Mouse (Mus musculus) forebrain, postnatal 0 days (tissue): ENCODE results near the gene Tbc1d10c. TPM values are rescaled to one million over a fixed set of nuclear protein-coding genes. Genes with fewer than 3 reads are reported as not detected.

Experiments used
- ATAC-seq: fragments of 200-750 bp; cut with Nextera tagmentation; 2 replicates; pipeline ENCODE4 v1.8.0; 2017; ENCODE audit warnings: mild to moderate bottlenecking, moderate library complexity
- DNase-seq: peaks from one replicate; pipeline ENCODE4 v3.0.0-alpha.2; 2015
- H3K27ac ChIP-seq: fragments of 300-500 bp; sonication (generic); 2 replicates; pipeline ENCODE4 v1.5.1; 2014; ENCODE audit warnings: low read depth, mild to moderate bottlenecking, antibody characterized with exemption, low read length, moderate library complexity, mixed read lengths
- H3K27me3 ChIP-seq: fragments of 300-500 bp; sonication (generic); 2 replicates; pipeline ENCODE4 v1.6.1; 2014; ENCODE audit warnings: mild to moderate bottlenecking, low read length, mixed read lengths; ENCODE audit not compliant: insufficient read depth
- H3K36me3 ChIP-seq: fragments of 300-500 bp; sonication (generic); 2 replicates; pipeline ENCODE4 v1.6.1; 2014; ENCODE audit warnings: mild to moderate bottlenecking, moderate library complexity; ENCODE audit not compliant: insufficient read depth
- H3K4me1 ChIP-seq: fragments of 300-500 bp; sonication (generic); 2 replicates; pipeline ENCODE4 v1.6.1; 2014; ENCODE audit warnings: antibody characterized with exemption; ENCODE audit not compliant: insufficient read depth
- H3K4me2 ChIP-seq: fragments of 300-500 bp; sonication (generic); 2 replicates; pipeline ENCODE4 v1.6.1; 2014; ENCODE audit warnings: low read depth, mild to moderate bottlenecking, moderate library complexity
- H3K4me3 ChIP-seq: fragments of 300-500 bp; sonication (generic); 2 replicates; pipeline ENCODE4 v1.5.1; 2014; ENCODE audit warnings: low read depth, low read length, mixed read lengths
- H3K9ac ChIP-seq: fragments of 300-500 bp; sonication (generic); 2 replicates; pipeline ENCODE4 v1.6.1; 2014; ENCODE audit warnings: mild to moderate bottlenecking
- H3K9me3 ChIP-seq: fragments of 300-500 bp; sonication (generic); 2 replicates; pipeline ENCODE4 v1.6.1; 2016; ENCODE audit warnings: low read length
- CTCF ChIP-seq: sonication (generic); IDR thresholded peaks from 2 replicates; pipeline ENCODE4 v1.5.1; 2016; ENCODE audit warnings: antibody characterized with exemption, control low read depth, low read depth
- WGBS: fragments of 180-500 bp; shearing (Covaris S2); extraction: QIAGEN DNeasy Blood & Tissue Kit; methylation state at CpG from one replicate; pipeline ENCODE4 v1.1.7; 2014; 5-methylcytosine and 5-hydroxymethylcytosine counted together
- polyA plus RNA-seq: library from polyadenylated mRNA; unstranded; fragments of >200 nt; fragmentation: Nextera tagmentation; extraction: Ambion mirVana; gene quantifications from 2 replicates; pipeline ENCODE4 v1.2.1, GENCODE M21; 2015
- total RNA-seq: library from RNA; depleted of rRNA; stranded (reverse); fragments of >200 nt; gene quantifications from 2 replicates; pipeline ENCODE4 v1.2.3, GENCODE M21; 2014

Gene Tbc1d10c
- total and polyA plus RNA-seq, 2 experiments from 2014 or later, result 1.5 to 2.9 TPM

- no peaks in the 10 kb centered on the region; the same call in 1 of the 2 replicates for H3K4me1 ChIP-seq
- H3K4me3 ChIP-seq, result no peak overlapping the region
- ATAC-seq (no peak), DNase-seq (no peak)
- H3K4me2 ChIP-seq, result no peak overlapping the region
- no peak for TF ChIP-seq CTCF
- no peak overlapping the region for H3K9ac ChIP-seq
- H3K9me3 ChIP-seq, result no peaks in the 10 kb centered on the region
- WGBS, result 41% methylated on average over 13 of the region's 14 CpGs
- H3K36me3 ChIP-seq, result no peaks in the 10 kb centered on the region
- H3K27ac ChIP-seq, result no peak overlapping the region
- H3K27me3 ChIP-seq, result peaks cover 8% of the 10 kb centered on the region
These were observed 30.1 kb upstream of the Tbc1d10c start for GRCm38 (mm10) chr19:4220957-4221743.

GRCm38 (mm10) chr19:4220416-4220815 is 29.3 kb upstream of the Tbc1d10c start:
- WGBS, result 26% methylated on average over 4 of the region's 4 CpGs
- H3K4me1 ChIP-seq, result no peaks in the 10 kb centered on the region; the same call in 1 of the 2 replicates
- no peaks in the 10 kb centered on the region for H3K36me3 ChIP-seq
- H3K4me2 ChIP-seq, result no peak overlapping the region
- TF ChIP-seq CTCF, result no peak
- no peaks in the 10 kb centered on the region for H3K9me3 ChIP-seq
- H3K27ac ChIP-seq, result no peak overlapping the region
- H3K27me3 ChIP-seq, result peaks cover 15% of the 10 kb centered on the region
- H3K4me3 ChIP-seq, result no peak overlapping the region
- ATAC-seq (no peak), DNase-seq (no peak)
- H3K9ac ChIP-seq, result no peak overlapping the region

GRCm38 (mm10) chr19:4219943-4220342 is 28.9 kb upstream of the Tbc1d10c start:
- no peaks in the 10 kb centered on the region for H3K9me3 ChIP-seq
- H3K27me3 ChIP-seq, result peaks cover 20% of the 10 kb centered on the region
- no peaks in the 10 kb centered on the region; the same call in 1 of the 2 replicates for H3K4me1 ChIP-seq
- H3K4me3 ChIP-seq, result no peak overlapping the region
- no peak for DNase-seq
- no peak overlapping the region for H3K9ac ChIP-seq
- H3K27ac ChIP-seq, result no peak overlapping the region
- H3K4me2 ChIP-seq, result no peak overlapping the region
- H3K36me3 ChIP-seq, result no peaks in the 10 kb centered on the region
- TF ChIP-seq CTCF, result no peak
- 67% methylated on average over 6 of the region's 6 CpGs for WGBS
- no peak for ATAC-seq

- no peak overlapping the region for H3K27ac ChIP-seq
- TF ChIP-seq CTCF, result no peak
- no peaks in the 10 kb centered on the region for H3K36me3 ChIP-seq
- 82% methylated on average over 1 of the region's 1 CpGs for WGBS
- ATAC-seq, result no peak
- no peaks in the 10 kb centered on the region for H3K9me3 ChIP-seq
- H3K9ac ChIP-seq, result no peak overlapping the region
- H3K4me1 ChIP-seq, result no peaks in the 10 kb centered on the region; the same call in 1 of the 2 replicates
- peaks cover 22% of the 10 kb centered on the region for H3K27me3 ChIP-seq
- no peak for DNase-seq
- H3K4me3 ChIP-seq, result no peak overlapping the region
- H3K4me2 ChIP-seq, result no peak overlapping the region
These were observed 27.7 kb upstream of the Tbc1d10c start for GRCm38 (mm10) chr19:4218784-4219183.

- H3K4me2 ChIP-seq, result no peak overlapping the region
- WGBS, result 92% methylated on average over 11 of the region's 11 CpGs
- H3K4me1 ChIP-seq, result no peaks in the 10 kb centered on the region; the same call in 1 of the 2 replicates
- no peak for DNase-seq
- peaks cover 25% of the 10 kb centered on the region for H3K27me3 ChIP-seq
- H3K9ac ChIP-seq, result no peak overlapping the region
- no peak overlapping the region for H3K4me3 ChIP-seq
- H3K9me3 ChIP-seq, result no peaks in the 10 kb centered on the region
- ATAC-seq, result no peak
- no peak for TF ChIP-seq CTCF
- H3K27ac ChIP-seq, result no peak overlapping the region
- no peaks in the 10 kb centered on the region for H3K36me3 ChIP-seq
These were observed 27.2 kb upstream of the Tbc1d10c start for GRCm38 (mm10) chr19:4218293-4218692.

GRCm38 (mm10) chr19:4217855-4218254 is 26.8 kb upstream of the Tbc1d10c start:
- Histone ChIP-seq H3K4me1 (no peaks in the 10 kb centered on the region; the same call in 1 of the 2 replicates), H3K27me3 (peaks cover 25% of the 10 kb centered on the region), H3K9ac (no peak overlapping the region), H3K36me3 (no peaks in the 10 kb centered on the region), H3K4me3 (no peak overlapping the region), H3K9me3 (no peaks in the 10 kb centered on the region), H3K4me2 (no peak overlapping the region), H3K27ac (no peak overlapping the region)
- ATAC-seq (no peak), DNase-seq (no peak)
- WGBS, result 38% methylated on average over 3 of the region's 3 CpGs
- no peak for TF ChIP-seq CTCF

- Histone ChIP-seq H3K9me3 (no peaks in the 10 kb centered on the region), H3K9ac (no peak overlapping the region), H3K4me2 (no peak overlapping the region), H3K4me1 (no peaks in the 10 kb centered on the region; the same call in 1 of the 2 replicates), H3K36me3 (no peaks in the 10 kb centered on the region), H3K27me3 (peaks cover 25% of the 10 kb centered on the region), H3K27ac (no peak overlapping the region), H3K4me3 (no peak overlapping the region)
- TF ChIP-seq CTCF, result no peak
- ATAC-seq (no peak), DNase-seq (no peak)
- 10% methylated on average over 5 of the region's 5 CpGs for WGBS
These were observed 26.1 kb upstream of the Tbc1d10c start for GRCm38 (mm10) chr19:4217140-4217539.
